Mouse (Mus musculus) midbrain, embryonic 14.5 days (tissue): ENCODE measurements around the gene Wnt1. TPM values are rescaled to one million over a fixed set of nuclear protein-coding genes. Genes with fewer than 3 reads are reported as not detected.
A peak's percentile ranks its signal among the peaks of the same experiment; 100 is the strongest.
"Not testable (repeated sequence)": the region's sequence is repeated elsewhere in the genome, so short reads cannot be mapped to it uniquely, and the experiment has no call there.

ENCODE experiments used
- ATAC-seq: fragments of 200-750 bp; cut with Nextera tagmentation; 2 replicates; pipeline ENCODE4 v1.8.0; 2017; ENCODE audit warnings: moderate number of reproducible peaks, moderate library complexity; ENCODE audit not compliant: low FRiP score, low TSS enrichment
- DNase-seq: peaks from one replicate; pipeline ENCODE4 v3.0.0-alpha.2; 2015
- H3K27ac ChIP-seq: fragments of 300-500 bp; sonication (generic); replicated peaks from 2 replicates; pipeline ENCODE4 v1.5.1; 2014; ENCODE audit warnings: mild to moderate bottlenecking, low read depth, low read length, moderate library complexity
- H3K27me3 ChIP-seq: fragments of 300-500 bp; sonication (generic); 2 replicates; pipeline ENCODE4 v1.6.1; 2014; ENCODE audit warnings: low read length, control low read depth, mixed read lengths; ENCODE audit not compliant: control insufficient read depth, insufficient read depth
- H3K36me3 ChIP-seq: fragments of 300-500 bp; sonication (generic); 2 replicates; pipeline ENCODE4 v1.6.1; 2014; ENCODE audit warnings: low read length, control low read depth; ENCODE audit not compliant: control insufficient read depth, insufficient read depth
- H3K4me1 ChIP-seq: fragments of 300-500 bp; sonication (generic); 2 replicates; pipeline ENCODE4 v1.6.1; 2014; ENCODE audit warnings: mild to moderate bottlenecking, antibody characterized with exemption, low read length, control low read depth; ENCODE audit not compliant: control insufficient read depth, insufficient read depth
- H3K4me2 ChIP-seq: fragments of 300-500 bp; sonication (generic); 2 replicates; pipeline ENCODE4 v1.6.1; 2014; ENCODE audit warnings: mild to moderate bottlenecking, low read length, moderate library complexity
- H3K4me3 ChIP-seq: fragments of 300-500 bp; sonication (generic); replicated peaks from 2 replicates; pipeline ENCODE4 v1.5.1; 2014; ENCODE audit warnings: low read depth, low read length
- H3K9ac ChIP-seq: fragments of 300-500 bp; sonication (generic); replicated peaks from 2 replicates; pipeline ENCODE4 v1.6.1; 2014; ENCODE audit warnings: mild to moderate bottlenecking, low read length, moderate library complexity
- H3K9me3 ChIP-seq: fragments of 300-500 bp; sonication (generic); 2 replicates; pipeline ENCODE4 v1.6.1; 2016; ENCODE audit warnings: low read length, control low read depth, mixed read lengths; ENCODE audit not compliant: control insufficient read depth
- WGBS: fragments of 180-500 bp; shearing (Covaris S2); extraction: QIAGEN DNeasy Blood & Tissue Kit; methylation state at CpG from one replicate; pipeline ENCODE4 v1.1.7; 2014; 5-methylcytosine and 5-hydroxymethylcytosine counted together
- polyA plus RNA-seq: library from polyadenylated mRNA; unstranded; fragments of >200 nt; fragmentation: Nextera tagmentation; extraction: Ambion mirVana; gene quantifications from 2 replicates; pipeline ENCODE4 v1.2.1, GENCODE M21; 2014

Gene Wnt1
- 1.3 and 4.1 TPM in 2 replicates for polyA plus RNA-seq

DNA sequence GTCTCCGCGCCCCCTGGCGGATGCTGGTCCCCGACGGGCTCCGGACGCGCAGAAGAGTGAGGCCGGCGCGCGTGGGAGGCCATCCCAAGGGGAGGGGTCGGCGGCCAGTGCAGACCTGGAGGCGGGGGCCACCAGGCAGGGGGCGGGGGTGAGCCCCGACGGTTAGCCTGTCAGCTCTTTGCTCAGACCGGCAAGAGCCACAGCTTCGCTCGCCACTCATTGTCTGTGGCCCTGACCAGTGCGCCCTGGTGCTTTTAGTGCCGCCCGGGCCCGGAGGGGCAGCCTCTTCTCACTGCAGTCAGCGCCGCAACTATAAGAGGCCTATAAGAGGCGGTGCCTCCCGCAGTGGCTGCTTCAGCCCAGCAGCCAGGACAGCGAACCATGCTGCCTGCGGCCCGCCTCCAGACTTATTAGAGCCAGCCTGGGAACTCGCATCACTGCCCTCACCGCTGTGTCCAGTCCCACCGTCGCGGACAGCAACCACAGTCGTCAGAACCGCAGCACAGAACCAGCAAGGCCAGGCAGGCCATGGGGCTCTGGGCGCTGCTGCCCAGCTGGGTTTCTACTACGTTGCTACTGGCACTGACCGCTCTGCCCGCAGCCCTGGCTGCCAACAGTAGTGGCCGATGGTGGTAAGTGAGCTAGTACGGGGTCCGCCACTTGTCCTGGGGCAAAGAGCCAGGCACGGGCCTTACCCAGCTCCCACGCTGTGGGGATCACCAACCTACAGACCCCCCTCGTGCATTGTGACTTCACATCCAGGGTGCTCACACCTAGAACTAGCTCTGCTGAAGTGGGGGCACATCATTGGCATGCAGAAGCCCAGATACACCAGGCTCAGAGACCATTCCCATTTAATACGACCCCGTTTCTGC is at the start of gene Wnt1:
TSS of gene Wnt1 (plus strand) at position 197 of the 875 bp plus-strand sequence.
- peak within 1 kb of the TSS; percentile 17; the same call in 1 of the 2 replicates for H3K4me2 ChIP-seq
- H3K4me3 ChIP-seq: peak within 1 kb of the TSS; percentile 14; the same call in 1 of the 2 replicates
- peaks cover 90% of the 10 kb centered on the region for H3K27me3 ChIP-seq
- H3K4me1 ChIP-seq: 0 out of 2 replicates have a peak, but pooled peaks cover 5% of the 10 kb centered on the region
- DNase-seq: peak; percentile 75
- no peak within 1 kb of the TSS; the same call in 1 of the 2 replicates for H3K9ac ChIP-seq
- H3K9me3 ChIP-seq: 0 out of 2 replicates have a peak, but pooled peaks cover 2% of the 10 kb centered on the region
- under 1% methylated on average over 51 of the region's 51 CpGs for WGBS
- no peaks in the 10 kb centered on the region for H3K36me3 ChIP-seq
- ATAC-seq: no peak
- H3K27ac ChIP-seq: no peak within 1 kb of the TSS

DNA sequence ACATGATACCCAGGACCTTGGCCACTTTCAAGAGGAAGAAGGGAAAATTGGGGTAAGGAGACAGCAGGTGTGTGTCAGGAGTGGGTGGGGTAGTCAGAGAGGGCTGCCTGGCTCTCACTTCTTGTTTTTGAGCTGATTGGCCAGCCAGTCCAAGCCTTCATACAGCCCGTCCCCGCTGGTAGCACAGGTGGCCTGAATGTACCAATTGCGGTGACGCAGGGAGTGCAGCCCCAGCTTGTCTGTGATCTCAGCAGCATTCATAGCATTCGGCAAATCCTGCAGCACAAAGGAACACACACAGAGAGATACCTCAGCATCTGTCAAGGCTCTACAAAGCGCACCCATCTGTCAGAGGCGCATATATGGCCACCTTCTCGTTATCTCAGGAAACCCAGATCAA is 49.4 kb upstream of the Wnt1 start:
- Histone ChIP-seq H3K9ac (no peak overlapping the region), H3K4me3 (no peak overlapping the region), H3K36me3 (peaks cover 68% of the 10 kb centered on the region), H3K9me3 (no peaks in the 10 kb centered on the region), H3K27me3 (no peaks in the 10 kb centered on the region), H3K4me1 (no peaks in the 10 kb centered on the region), H3K4me2 (no peak overlapping the region), H3K27ac (no peak overlapping the region)
- WGBS: 88% methylated on average over 8 of the region's 8 CpGs
- ATAC-seq: no peak
- no peak for DNase-seq

DNA sequence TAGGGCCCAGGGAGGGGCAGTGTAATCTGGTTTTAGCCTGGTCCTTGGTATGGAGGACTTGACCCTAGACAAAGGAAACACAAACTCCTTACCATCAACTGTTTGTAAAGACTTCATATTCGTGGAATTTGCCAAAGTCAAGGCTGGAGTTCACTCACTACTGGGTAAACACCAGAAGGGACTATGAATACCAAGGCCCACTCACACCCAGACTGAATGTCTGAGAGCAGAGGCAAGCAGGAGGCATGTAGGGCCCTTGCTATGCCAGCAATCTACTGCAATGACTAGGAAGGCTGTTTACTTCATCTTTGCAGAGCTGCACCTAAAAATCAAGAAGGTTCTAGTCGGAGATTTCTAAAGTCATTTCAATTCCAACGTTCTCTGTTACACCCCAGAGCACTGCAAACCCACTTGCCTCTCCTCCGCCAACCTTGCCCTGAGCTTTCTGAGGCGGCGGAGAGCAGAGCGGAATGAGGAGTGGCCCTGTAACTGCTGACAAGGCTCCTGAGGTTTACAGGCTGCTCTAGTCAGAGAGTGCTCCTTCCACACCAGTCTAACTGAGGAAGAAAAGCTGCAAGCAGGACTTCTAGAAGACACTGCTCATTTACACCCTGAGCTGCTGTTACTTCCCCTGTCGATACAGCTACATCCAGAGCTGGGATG is 46.8 kb upstream of the Wnt1 start:
- no peak for ATAC-seq
- no peaks in the 10 kb centered on the region for H3K27me3 ChIP-seq
- H3K9me3 ChIP-seq: no peaks in the 10 kb centered on the region
- no peak for DNase-seq
- no peak overlapping the region for H3K27ac ChIP-seq
- no peaks in the 10 kb centered on the region for H3K4me1 ChIP-seq
- H3K4me3 ChIP-seq: no peak overlapping the region
- WGBS: 91% methylated on average over 8 of the region's 8 CpGs
- H3K9ac ChIP-seq: no peak overlapping the region
- H3K36me3 ChIP-seq: peaks cover 47% of the 10 kb centered on the region
- H3K4me2 ChIP-seq: no peak overlapping the region

DNA sequence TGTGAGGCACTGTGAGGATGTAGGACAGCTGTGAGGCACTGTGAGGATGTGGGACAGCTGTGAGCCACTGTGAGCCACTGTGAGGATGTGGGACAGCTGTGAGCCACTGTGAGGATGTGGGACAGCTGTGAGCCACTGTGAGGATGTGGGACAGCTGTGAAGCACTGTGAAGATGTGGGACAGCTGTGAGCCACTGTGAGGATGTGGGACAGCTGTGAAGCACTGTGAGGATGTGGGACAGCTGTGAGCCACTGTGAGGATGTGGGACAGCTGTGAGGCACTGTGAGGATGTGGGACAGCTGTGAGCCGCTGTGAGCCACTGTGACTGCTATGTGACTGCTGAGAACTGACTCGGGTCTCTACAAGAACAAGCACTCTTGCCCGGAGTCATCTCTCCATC is 45.8 kb upstream of the Wnt1 start:
- not testable (repeated sequence) for DNase-seq, H3K4me2 ChIP-seq, H3K4me3 ChIP-seq, H3K4me1 ChIP-seq, H3K27ac ChIP-seq, ATAC-seq, H3K9me3 ChIP-seq, H3K9ac ChIP-seq, H3K27me3 ChIP-seq
- peaks cover 43% of the 10 kb centered on the region for H3K36me3 ChIP-seq
- 93% methylated on average over 3 of the region's 3 CpGs for WGBS

DNA sequence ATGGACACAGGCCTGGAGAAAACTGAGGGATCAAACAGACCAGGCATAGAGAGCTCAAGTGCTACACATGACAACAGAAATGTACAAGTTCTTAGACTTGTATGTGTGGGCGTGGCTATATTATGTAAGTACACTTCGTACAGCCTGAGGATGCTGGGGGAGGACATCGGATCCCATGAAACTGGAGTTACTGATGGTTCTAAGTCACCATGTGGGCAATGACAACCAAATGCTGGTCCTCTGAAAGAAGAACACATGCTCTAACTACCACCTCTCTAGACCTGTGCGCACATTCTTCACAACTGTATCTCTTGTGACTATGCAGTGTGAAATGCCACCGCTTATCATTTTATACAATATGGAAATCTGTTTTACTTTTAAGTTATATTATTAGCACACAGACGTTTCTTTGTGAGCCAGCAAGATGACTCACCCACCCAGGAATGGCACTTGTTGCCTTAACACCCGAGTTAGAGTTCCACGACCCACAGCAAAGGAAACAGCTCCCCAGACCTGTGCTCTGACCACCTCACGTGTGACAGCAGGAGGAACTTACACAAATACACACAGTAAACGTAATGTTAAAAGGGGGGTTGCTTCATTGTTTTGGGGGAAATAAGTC is 43.2 kb upstream of the Wnt1 start:
- H3K27me3 ChIP-seq: no peaks in the 10 kb centered on the region
- 95% methylated on average over 10 of the region's 10 CpGs for WGBS
- no peaks in the 10 kb centered on the region for H3K9me3 ChIP-seq
- no peak for ATAC-seq
- peaks cover 20% of the 10 kb centered on the region for H3K36me3 ChIP-seq
- DNase-seq: no peak
- H3K4me3 ChIP-seq: no peak overlapping the region
- H3K4me2 ChIP-seq: no peak overlapping the region
- no peak overlapping the region for H3K9ac ChIP-seq
- no peaks in the 10 kb centered on the region for H3K4me1 ChIP-seq
- no peak overlapping the region for H3K27ac ChIP-seq

DNA sequence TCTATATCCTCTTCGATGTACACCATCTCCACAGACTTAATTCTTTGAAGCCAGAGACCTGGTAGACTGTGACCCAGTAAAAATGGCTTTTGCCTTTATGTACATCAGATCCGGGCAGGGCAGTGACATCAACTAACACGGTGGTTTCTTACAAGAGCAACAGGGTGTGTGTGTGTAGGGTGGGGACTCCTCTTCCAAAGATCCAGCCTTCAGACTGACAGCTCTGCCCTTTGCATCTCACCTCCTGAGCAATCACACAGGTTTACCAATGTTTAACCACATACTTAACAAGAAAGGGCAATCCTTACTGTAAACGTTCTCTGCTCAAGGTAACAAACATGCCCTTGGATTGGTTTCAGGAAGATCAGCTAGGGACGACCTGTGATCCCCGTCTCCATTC is 42.4 kb upstream of the Wnt1 start:
- no peak for DNase-seq
- Histone ChIP-seq H3K9ac (no peak overlapping the region), H3K4me3 (no peak overlapping the region), H3K27ac (no peak overlapping the region), H3K27me3 (no peaks in the 10 kb centered on the region), H3K4me2 (no peak overlapping the region), H3K36me3 (peaks cover 11% of the 10 kb centered on the region), H3K9me3 (no peaks in the 10 kb centered on the region), H3K4me1 (no peaks in the 10 kb centered on the region)
- WGBS: 88% methylated on average over 6 of the region's 6 CpGs
- ATAC-seq: no peak

DNA sequence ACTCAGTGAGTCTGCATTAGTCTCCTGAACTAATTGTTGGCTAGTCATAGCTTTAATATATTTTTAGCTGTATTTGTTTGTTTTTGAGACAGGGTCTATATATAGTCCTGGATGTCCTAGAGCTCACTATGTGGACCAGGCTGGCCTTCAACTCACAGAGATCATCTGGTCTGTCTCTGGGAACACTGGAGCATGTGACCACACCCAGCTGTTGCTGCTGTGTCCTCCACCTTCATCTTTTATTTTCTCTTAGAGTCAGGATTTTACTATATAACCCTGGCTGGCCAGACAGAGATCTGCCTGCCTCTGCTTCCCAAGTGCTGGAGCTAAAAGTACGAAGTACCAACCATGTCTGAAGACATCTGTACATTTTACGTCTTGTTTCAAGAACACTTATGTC is 40.6 kb upstream of the Wnt1 start:
- H3K4me1 ChIP-seq: no peaks in the 10 kb centered on the region
- no peak overlapping the region for H3K4me2 ChIP-seq
- 95% methylated on average over 2 of the region's 2 CpGs for WGBS
- no peak for DNase-seq
- H3K27me3 ChIP-seq: no peaks in the 10 kb centered on the region
- H3K4me3 ChIP-seq: no peak overlapping the region
- H3K36me3 ChIP-seq: peaks cover 4% of the 10 kb centered on the region; the same call in 1 of the 2 replicates
- no peaks in the 10 kb centered on the region for H3K9me3 ChIP-seq
- no peak for ATAC-seq
- no peak overlapping the region for H3K9ac ChIP-seq
- H3K27ac ChIP-seq: no peak overlapping the region

DNA sequence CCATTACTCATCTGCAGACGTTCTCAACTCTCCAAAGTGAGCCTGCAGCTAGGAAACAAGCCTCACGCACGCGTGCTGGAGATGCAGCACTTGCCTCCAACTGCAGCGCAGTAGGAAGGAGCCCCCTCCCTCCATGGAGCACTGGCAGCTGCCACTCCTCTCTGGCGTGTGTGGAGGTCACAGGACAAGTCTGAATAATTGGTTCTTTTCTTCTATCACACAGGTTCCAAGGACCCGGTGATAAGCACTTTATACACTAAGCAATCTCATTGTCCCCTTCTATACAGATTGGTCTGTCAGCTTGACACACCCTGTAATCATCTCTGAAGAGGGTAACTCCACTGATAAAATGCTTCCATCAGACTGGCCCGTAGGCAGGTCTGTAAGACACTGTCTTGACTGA is 36.6 kb upstream of the Wnt1 start:
- Histone ChIP-seq H3K27me3 (no peaks in the 10 kb centered on the region), H3K36me3 (0 out of 2 replicates have a peak, but pooled peaks cover 3% of the 10 kb centered on the region), H3K4me1 (no peaks in the 10 kb centered on the region), H3K9me3 (no peaks in the 10 kb centered on the region), H3K9ac (no peak overlapping the region), H3K4me2 (no peak overlapping the region), H3K27ac (no peak overlapping the region), H3K4me3 (no peak overlapping the region)
- no peak for DNase-seq
- ATAC-seq: no peak
- 39% methylated on average over 8 of the region's 8 CpGs for WGBS
